Mouse (Mus musculus) neural tube, embryonic 14.5 days (tissue): ENCODE data around the gene Gpc5. TPM values are rescaled to one million over a fixed set of nuclear protein-coding genes. Genes with fewer than 3 reads are reported as not detected.

Experiments used
- ATAC-seq: fragments of 200-750 bp; cut with Nextera tagmentation; 2 replicates; pipeline ENCODE4 v1.8.0; 2017; ENCODE audit warnings: low read depth, mild to moderate bottlenecking, moderate TSS enrichment, moderate library complexity
- H3K27ac ChIP-seq: fragments of 300-500 bp; sonication (generic); 2 replicates; pipeline ENCODE4 v1.5.1; 2014; ENCODE audit warnings: low read depth, mild to moderate bottlenecking, control low read depth, low read length, moderate library complexity, mixed read lengths
- H3K27me3 ChIP-seq: fragments of 300-500 bp; sonication (generic); 2 replicates; pipeline ENCODE4 v1.6.1; 2014; ENCODE audit warnings: low read length; ENCODE audit not compliant: control insufficient read depth, insufficient read depth
- H3K36me3 ChIP-seq: fragments of 300-500 bp; sonication (generic); 2 replicates; pipeline ENCODE4 v1.6.1; 2014; ENCODE audit warnings: low read length, mixed read lengths; ENCODE audit not compliant: control insufficient read depth, insufficient read depth
- H3K4me1 ChIP-seq: fragments of 300-500 bp; sonication (generic); 2 replicates; pipeline ENCODE4 v1.6.1; 2014; ENCODE audit warnings: low read length; ENCODE audit not compliant: control insufficient read depth, insufficient read depth
- H3K4me2 ChIP-seq: fragments of 300-500 bp; sonication (generic); 2 replicates; pipeline ENCODE4 v1.6.1; 2014; ENCODE audit warnings: mild to moderate bottlenecking, low read depth, low read length, control low read depth
- H3K4me3 ChIP-seq: fragments of 300-500 bp; sonication (generic); 2 replicates; pipeline ENCODE4 v1.5.1; 2014; ENCODE audit warnings: low read depth, low read length, control low read depth, mixed read lengths
- H3K9ac ChIP-seq: fragments of 300-500 bp; sonication (generic); replicated peaks from 2 replicates; pipeline ENCODE4 v1.6.1; 2014; ENCODE audit warnings: low read depth, mild to moderate bottlenecking, control low read depth, low read length, mixed read lengths
- H3K9me3 ChIP-seq: fragments of 300-500 bp; sonication (generic); 2 replicates; pipeline ENCODE4 v1.6.1; 2016; ENCODE audit warnings: low read length; ENCODE audit not compliant: control insufficient read depth
- WGBS: fragments of 180-500 bp; shearing (Covaris S2); extraction: QIAGEN DNeasy Blood & Tissue Kit; methylation state at CpG from one replicate; pipeline ENCODE4 v1.1.7; 2014; 5-methylcytosine and 5-hydroxymethylcytosine counted together
- polyA plus RNA-seq: library from polyadenylated mRNA; unstranded; fragments of >200 nt; fragmentation: Nextera tagmentation; extraction: Ambion mirVana; gene quantifications from 2 replicates; pipeline ENCODE4 v1.2.1, GENCODE M21; 2014

Gene Gpc5
- polyA plus RNA-seq, 1 experiment from 2014 or later, result 28.6 TPM

DNA sequence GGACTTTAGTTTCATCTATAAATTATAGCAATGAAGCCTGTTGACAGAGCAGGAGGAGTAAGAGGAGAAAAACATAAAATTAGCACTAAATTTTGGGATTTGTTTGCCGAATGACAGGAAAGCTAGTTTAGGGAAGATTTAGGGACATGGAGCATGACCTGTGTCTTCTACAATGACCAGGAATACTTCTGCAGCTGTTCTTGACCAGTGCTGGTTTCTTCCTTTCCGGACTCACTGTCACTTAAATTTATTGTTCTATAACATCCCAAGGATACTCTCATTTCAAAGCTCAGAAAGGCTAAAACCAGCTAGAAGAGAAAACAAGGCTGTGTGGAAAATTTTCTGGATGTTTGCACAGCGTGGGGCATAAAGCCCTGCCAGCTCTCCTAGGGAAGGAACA is 1361.3 kb downstream of the Gpc5 start:
- Histone ChIP-seq H3K4me1 (no peaks in the 10 kb centered on the region), H3K4me3 (no peak overlapping the region), H3K4me2 (no peak overlapping the region), H3K9ac (no peak overlapping the region), H3K27me3 (no peaks in the 10 kb centered on the region), H3K36me3 (no peaks in the 10 kb centered on the region), H3K9me3 (no peaks in the 10 kb centered on the region), H3K27ac (no peak overlapping the region)
- no peak for ATAC-seq
- WGBS, result 59% methylated on average over 3 of the region's 3 CpGs

DNA sequence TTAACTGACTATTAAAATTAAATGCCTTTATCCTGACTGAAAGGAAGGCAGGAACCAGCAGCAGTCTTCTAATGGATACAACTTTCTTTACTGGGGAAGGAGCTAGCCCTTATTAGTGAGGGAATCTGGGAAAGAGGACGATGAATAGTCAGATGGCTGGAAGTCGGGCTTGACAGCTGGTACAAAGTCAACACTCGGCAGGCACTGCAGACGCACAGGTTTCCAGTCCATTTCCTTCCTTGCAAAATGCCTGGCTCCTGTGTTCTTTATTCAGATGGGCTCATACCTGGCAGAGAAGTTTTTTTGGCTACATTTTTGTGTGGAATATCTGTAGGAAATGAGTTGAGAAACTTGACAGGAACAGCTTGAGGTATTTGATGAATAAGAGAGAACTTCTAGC is 1364.2 kb downstream of the Gpc5 start:
- WGBS, result 61% methylated on average over 4 of the region's 4 CpGs
- Histone ChIP-seq H3K9ac (no peak overlapping the region), H3K27ac (no peak overlapping the region), H3K36me3 (no peaks in the 10 kb centered on the region), H3K9me3 (no peaks in the 10 kb centered on the region), H3K4me1 (no peaks in the 10 kb centered on the region), H3K4me2 (no peak overlapping the region), H3K27me3 (no peaks in the 10 kb centered on the region), H3K4me3 (no peak overlapping the region)
- ATAC-seq, result no peak

DNA sequence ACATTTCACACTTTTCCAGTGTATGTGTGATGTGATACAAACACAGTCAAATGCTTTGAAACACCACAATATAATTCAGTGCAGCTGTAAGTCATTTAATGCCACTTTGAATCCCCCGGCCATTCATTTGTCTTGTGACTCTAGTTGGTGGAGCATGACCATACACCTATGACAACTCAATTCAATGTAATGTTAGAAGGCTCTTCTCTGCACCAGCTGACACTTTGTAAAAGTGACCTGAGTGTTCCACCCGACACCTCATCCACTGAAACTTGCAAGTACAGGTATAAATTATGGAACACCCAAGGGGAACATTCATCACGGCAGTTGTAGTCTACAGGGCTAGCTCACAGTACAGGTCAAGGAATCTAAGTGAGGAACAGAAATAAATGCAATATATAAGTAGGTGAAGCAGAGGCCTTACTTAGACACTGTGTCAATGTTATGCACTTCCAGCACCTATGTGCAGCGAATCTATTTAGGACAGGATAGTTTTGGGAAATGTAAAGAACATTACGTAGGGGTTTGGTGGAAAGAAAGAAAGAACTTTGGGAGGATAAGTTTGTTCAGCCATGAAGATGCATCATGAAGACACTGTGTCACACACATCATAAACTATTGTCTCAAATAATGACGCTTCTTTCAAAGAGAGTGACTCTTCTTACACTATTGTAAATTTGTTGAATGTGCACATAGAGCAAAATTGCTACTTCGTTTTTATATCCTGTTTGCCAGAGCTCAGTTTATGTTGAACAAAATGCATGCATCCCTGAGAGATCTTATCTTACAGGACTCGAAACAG is 1381.6 kb downstream of the Gpc5 start:
- no peaks in the 10 kb centered on the region for H3K36me3 ChIP-seq
- no peak overlapping the region for H3K9ac ChIP-seq
- no peaks in the 10 kb centered on the region for H3K4me1 ChIP-seq
- H3K27me3 ChIP-seq, result no peaks in the 10 kb centered on the region
- no peaks in the 10 kb centered on the region for H3K9me3 ChIP-seq
- 84% methylated on average over 8 of the region's 8 CpGs for WGBS
- no peak overlapping the region for H3K27ac ChIP-seq
- no peak for ATAC-seq
- no peak overlapping the region for H3K4me2 ChIP-seq
- H3K4me3 ChIP-seq, result no peak overlapping the region

DNA sequence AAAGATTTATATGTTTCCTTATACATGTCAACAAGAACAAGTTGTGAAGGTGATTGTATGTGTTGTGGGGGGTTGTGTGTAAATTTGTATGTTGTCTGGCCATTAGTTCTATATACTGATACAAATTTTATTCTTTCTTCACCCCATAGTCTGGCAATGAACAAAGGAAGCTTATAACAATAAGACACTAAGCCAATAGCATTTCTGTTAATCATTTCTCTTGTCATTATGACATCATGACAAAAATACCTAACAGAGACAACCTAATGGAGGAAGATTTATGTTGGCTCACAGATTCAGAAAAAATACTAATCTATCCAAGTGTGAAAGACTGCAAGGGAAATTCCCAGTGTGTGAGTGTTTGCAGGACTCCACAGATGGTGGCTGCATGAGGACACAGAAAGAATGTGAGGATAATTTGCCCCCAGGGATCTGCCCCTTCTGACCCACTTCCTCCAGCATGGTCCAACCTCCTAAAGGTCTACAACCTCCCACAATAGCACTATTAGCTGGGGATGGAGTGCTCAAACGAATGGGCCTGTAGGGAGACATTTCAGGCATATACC is 1402.4 kb downstream of the Gpc5 start:
- H3K9ac ChIP-seq, result no peak overlapping the region
- H3K4me2 ChIP-seq, result no peak overlapping the region
- H3K4me3 ChIP-seq, result no peak overlapping the region
- no peak for ATAC-seq
- 13% methylated on average over 1 of the region's 1 CpGs for WGBS
- H3K27me3 ChIP-seq, result no peaks in the 10 kb centered on the region
- no peaks in the 10 kb centered on the region for H3K36me3 ChIP-seq
- H3K4me1 ChIP-seq, result no peaks in the 10 kb centered on the region
- no peak overlapping the region for H3K27ac ChIP-seq
- no peaks in the 10 kb centered on the region for H3K9me3 ChIP-seq

DNA sequence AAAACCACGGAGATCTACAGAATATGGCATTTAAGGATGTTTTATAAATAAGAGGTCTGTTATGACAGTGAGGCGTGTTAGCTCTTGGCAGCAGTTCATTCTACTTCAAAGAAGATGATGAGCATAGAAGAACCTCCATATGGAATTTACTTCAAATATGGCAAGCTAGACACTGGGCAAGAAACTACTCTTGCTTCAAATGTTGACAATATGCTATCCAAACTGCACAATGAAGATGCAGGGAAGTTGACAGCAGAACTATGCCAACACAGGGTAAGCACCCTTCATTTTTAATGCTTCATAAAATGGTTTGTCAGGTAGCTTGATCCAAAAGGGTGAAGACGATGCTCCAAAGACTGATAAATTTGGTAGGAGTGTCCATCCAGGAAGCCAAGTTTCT is 1446.2 kb downstream of the Gpc5 start:
- no peak overlapping the region for H3K27ac ChIP-seq
- no peak for ATAC-seq
- no peaks in the 10 kb centered on the region for H3K36me3 ChIP-seq
- no peak overlapping the region for H3K4me3 ChIP-seq
- no peaks in the 10 kb centered on the region for H3K4me1 ChIP-seq
- no peak overlapping the region for H3K9ac ChIP-seq
- H3K4me2 ChIP-seq, result no peak overlapping the region
- no peaks in the 10 kb centered on the region for H3K27me3 ChIP-seq
- 91% methylated on average over 3 of the region's 3 CpGs for WGBS
- H3K9me3 ChIP-seq, result no peaks in the 10 kb centered on the region

DNA sequence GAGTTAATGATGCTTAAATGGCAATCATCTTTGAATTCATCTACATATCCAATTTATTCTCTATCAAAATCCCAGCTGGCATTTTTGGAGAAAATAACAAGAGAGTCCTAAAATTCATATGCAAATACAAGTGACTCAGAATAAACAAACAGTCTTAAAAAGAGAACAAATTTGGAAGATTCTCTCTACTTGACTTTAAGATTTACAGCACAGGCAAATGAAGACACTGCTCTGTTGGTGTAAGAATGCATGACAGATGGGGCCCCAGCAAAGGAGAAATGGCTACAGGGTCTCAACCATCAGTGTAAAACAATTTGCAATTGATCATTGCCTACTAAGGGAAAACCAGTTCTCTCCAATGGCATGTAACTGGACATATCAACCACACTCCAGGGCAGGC is 1451.7 kb downstream of the Gpc5 start:
- no peak overlapping the region for H3K4me2 ChIP-seq
- H3K4me1 ChIP-seq, result no peaks in the 10 kb centered on the region
- no peaks in the 10 kb centered on the region for H3K9me3 ChIP-seq
- H3K36me3 ChIP-seq, result no peaks in the 10 kb centered on the region
- H3K27ac ChIP-seq, result no peak overlapping the region
- no peak overlapping the region for H3K9ac ChIP-seq
- H3K27me3 ChIP-seq, result no peaks in the 10 kb centered on the region
- H3K4me3 ChIP-seq, result no peak overlapping the region
- no peak for ATAC-seq

DNA sequence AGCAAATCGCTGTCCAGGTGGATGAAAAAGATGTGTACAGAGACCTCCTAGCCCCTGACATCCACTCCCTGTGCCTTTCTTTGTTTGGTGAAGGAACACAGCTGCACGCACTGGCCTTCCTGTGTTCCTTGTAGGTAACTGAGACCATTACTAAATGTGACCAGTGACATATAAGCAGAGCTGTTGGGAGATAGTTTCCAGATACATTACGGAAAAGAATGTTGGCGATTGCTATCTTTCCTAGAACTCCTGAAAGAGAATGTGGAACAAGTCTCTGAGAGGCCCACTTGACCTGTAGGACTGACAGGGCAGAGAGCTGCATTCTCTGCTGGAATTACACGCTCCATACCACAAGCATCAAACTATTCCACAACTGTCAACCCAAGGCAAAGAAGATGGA is 1459.4 kb downstream of the Gpc5 start:
- Histone ChIP-seq H3K4me3 (no peak overlapping the region), H3K4me1 (no peaks in the 10 kb centered on the region), H3K9me3 (no peaks in the 10 kb centered on the region), H3K9ac (no peak overlapping the region), H3K36me3 (no peaks in the 10 kb centered on the region), H3K4me2 (no peak overlapping the region), H3K27ac (no peak overlapping the region), H3K27me3 (no peaks in the 10 kb centered on the region)
- WGBS, result 81% methylated on average over 5 of the region's 5 CpGs
- no peak for ATAC-seq

DNA sequence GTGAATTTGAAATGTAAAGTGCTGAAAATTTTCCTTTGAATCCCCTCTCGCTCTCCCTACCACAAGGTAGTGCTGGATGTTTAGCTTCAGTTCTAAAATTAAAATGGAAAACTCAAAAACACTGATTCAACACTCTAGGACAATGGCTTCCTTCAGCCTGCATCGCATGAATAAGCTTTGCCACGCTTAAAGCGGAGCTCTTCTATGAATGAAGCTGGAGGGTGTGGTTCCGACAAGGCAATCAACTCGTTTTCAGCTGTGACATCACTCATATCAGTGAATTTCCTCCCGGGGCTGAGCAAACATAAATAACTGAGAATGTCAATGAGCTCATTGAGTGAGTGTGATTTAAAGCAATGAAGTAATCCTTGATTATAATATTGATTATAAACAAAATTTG is 1461.3 kb downstream of the Gpc5 start:
- Histone ChIP-seq H3K27me3 (no peaks in the 10 kb centered on the region), H3K9me3 (no peaks in the 10 kb centered on the region), H3K4me2 (no peak overlapping the region), H3K9ac (no peak overlapping the region), H3K4me1 (no peaks in the 10 kb centered on the region), H3K4me3 (no peak overlapping the region), H3K27ac (no peak overlapping the region), H3K36me3 (no peaks in the 10 kb centered on the region)
- no peak for ATAC-seq
- 24% methylated on average over 7 of the region's 7 CpGs for WGBS

DNA sequence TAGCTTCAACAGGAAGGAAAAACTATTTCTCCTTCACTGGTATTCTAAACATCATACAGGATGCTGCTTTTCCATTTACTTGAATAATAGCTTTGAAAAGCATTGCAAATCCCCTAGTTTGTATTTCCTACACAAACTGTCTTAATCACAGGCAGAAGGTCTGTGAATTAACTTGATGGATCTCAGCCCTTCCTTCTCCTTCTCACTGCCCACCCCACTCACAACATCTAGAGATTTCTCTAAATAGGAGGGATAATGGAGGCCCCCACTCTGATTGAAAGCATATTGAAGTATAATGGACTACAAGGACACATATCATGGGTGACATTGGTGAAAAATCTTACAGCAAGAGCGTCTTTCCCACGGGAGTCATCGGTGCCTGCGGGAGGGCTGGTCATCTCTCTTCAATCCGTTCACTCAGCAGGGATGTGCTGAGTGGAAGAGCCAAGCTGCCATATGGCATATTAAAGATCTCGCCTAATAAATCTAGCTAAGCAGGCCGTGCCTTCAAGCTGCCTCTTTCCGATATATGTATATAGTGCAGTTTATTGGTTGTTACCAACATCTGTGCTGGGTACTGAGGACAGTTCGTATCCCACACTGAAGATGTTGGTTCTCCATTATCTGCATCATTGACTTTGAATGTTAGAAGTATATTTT is 1466.3 kb downstream of the Gpc5 start:
- Histone ChIP-seq H3K27ac (no peak overlapping the region), H3K36me3 (no peaks in the 10 kb centered on the region), H3K9me3 (no peaks in the 10 kb centered on the region), H3K9ac (no peak overlapping the region), H3K4me3 (no peak overlapping the region), H3K4me1 (no peaks in the 10 kb centered on the region), H3K27me3 (no peaks in the 10 kb centered on the region), H3K4me2 (no peak overlapping the region)
- WGBS, result 34% methylated on average over 9 of the region's 9 CpGs
- peak; percentile 89 for ATAC-seq
